Mouse (Mus musculus): Measurements from ENCODE around the gene Eef1akmt3. TPM values are rescaled to one million over a fixed set of nuclear protein-coding genes. Genes with fewer than 3 reads are reported as not detected.

Gene Eef1akmt3
- polyA plus RNA-seq, 1 experiment from 2014 or later = 0.13 TPM

DNA sequence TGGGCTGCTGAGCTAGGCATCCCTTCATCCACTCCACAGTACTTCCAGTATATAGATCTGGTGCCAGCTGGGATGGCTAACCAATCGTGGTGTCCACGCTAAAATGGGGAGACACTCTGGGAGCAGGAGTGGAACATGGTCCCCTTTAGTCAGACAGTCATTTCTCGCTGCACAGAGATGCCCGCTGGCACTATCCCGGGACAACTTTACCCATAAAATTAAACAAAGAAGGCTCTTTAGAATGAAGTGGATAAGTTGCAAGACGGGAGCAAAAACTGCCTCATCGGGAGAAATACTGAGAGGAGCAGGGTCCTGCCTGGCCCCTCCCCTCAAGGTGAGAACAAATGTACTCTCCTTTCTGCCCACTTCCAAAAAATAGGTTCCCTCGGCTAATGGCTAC lies 17.4 kb upstream of the Eef1akmt3 start:
- Histone ChIP-seq H3K27me3 (ENCODE audit: control insufficient read depth, insufficient read depth, low read length) (no peaks in the 10 kb centered on the region), H3K27ac (peak overlapping the region; percentile 98; the same call in 1 of the 2 replicates), H3K9ac (peak overlapping the region; percentile 96), H3K4me3 (replicated peaks; ENCODE audit: low read length) (peak overlapping the region; percentile 90), H3K36me3 (replicated peaks; ENCODE audit: control insufficient read depth, insufficient read depth) (peaks cover 44% of the 10 kb centered on the region), H3K4me2 (replicated peaks) (peak overlapping the region; percentile 60), H3K4me1 (replicated peaks; ENCODE audit: control insufficient read depth, insufficient read depth, low read length) (peaks cover 26% of the 10 kb centered on the region), H3K9me3 (ENCODE audit: control insufficient read depth, low read length) (no peaks in the 10 kb centered on the region)
- ATAC-seq (ENCODE audit: low FRiP score) (no peak), DNase-seq (ENCODE audit: low spot score) (no peak)
- WGBS = 2% methylated on average over 8 of the region's 8 CpGs

DNA sequence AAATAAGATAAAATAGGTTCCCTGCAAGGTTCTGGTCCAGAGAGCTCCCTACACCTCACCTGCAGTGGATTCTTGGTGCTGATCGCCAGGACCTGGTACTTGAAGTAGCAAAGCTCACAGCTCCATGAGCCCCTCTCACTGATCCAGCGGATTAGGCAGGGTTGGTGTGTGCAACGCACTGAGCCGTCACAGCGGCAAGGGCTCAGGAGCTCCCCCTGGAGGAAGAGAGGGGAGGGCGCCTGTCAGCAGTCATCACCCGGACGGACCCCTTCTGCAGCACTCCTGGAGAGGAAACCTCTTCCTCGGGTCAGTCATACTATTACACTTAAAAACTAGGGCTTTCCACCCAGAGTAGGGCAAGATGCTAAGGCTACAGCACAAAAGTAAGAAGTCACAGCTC lies 16.8 kb upstream of the Eef1akmt3 start:
- 1% methylated on average over 9 of the region's 9 CpGs for WGBS
- DNase-seq (ENCODE audit: low spot score) (peak; percentile 82), ATAC-seq (ENCODE audit: low FRiP score) (peak; percentile 13; the same call in 1 of the 2 replicates)
- Histone ChIP-seq H3K27me3 (ENCODE audit: control insufficient read depth, insufficient read depth, low read length) (no peaks in the 10 kb centered on the region), H3K36me3 (replicated peaks; ENCODE audit: control insufficient read depth, insufficient read depth) (peaks cover 49% of the 10 kb centered on the region), H3K9ac (peak overlapping the region; percentile 96), H3K4me3 (replicated peaks; ENCODE audit: low read length) (peak overlapping the region; percentile 90), H3K4me2 (replicated peaks) (peak overlapping the region; percentile 60), H3K9me3 (ENCODE audit: control insufficient read depth, low read length) (no peaks in the 10 kb centered on the region), H3K27ac (no peak overlapping the region), H3K4me1 (replicated peaks; ENCODE audit: control insufficient read depth, insufficient read depth, low read length) (peaks cover 26% of the 10 kb centered on the region)

DNA sequence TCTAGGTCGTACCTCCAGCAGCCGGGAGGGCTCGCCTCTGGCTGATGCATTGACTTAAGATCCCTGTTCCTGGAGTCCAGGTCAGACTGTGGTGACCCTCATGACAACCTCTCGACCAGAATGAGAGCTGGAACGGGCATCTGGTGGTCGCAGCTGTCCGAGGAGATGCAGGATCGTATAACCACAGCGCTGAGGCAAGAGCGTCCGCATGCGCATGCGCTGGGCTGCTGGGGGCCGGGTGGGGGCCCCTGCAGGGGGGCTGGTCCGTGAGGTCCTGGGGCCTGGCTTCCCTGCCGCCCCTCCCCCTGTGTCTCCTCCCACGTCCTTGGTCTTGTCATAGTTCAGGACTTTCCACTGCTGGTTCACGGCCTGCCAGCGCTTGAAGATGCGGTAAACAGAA lies 15.2 kb upstream of the Eef1akmt3 start:
- DNase-seq (ENCODE audit: low spot score) (no peak), ATAC-seq (ENCODE audit: low FRiP score) (no peak)
- H3K36me3 ChIP-seq (replicated peaks; ENCODE audit: control insufficient read depth, insufficient read depth) = peaks cover 52% of the 10 kb centered on the region
- 91% methylated on average over 20 of the region's 20 CpGs for WGBS
- H3K4me2 ChIP-seq (replicated peaks) = no peak overlapping the region
- no peak overlapping the region for H3K4me3 ChIP-seq (replicated peaks; ENCODE audit: low read length)
- H3K9ac ChIP-seq = no peak overlapping the region
- no peaks in the 10 kb centered on the region for H3K9me3 ChIP-seq (ENCODE audit: control insufficient read depth, low read length)
- peaks cover 18% of the 10 kb centered on the region for H3K4me1 ChIP-seq (replicated peaks; ENCODE audit: control insufficient read depth, insufficient read depth, low read length)
- peaks cover 12% of the 10 kb centered on the region for H3K27me3 ChIP-seq (ENCODE audit: control insufficient read depth, insufficient read depth, low read length)
- H3K27ac ChIP-seq = no peak overlapping the region

DNA sequence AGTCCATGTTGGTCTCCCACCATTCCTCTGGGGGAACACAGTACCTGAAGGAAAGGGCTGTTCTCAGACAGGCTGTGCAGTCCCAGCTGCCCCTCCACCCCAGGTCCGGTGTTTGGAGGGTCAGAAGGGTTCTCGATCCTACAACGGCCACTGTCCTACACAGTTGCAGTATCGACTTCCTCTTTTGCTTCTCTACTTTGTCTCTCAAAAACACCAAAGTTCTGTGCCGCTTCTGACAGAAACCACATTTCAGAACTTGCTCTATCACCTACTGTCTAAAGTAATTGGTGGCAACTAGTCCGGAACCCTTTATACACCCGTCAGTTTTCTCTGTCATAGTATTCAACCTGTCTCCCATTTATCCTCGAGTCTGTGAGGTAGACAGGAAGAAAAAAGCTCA lies 14.1 kb upstream of the Eef1akmt3 start:
- DNase-seq (ENCODE audit: low spot score) (no peak), ATAC-seq (ENCODE audit: low FRiP score) (no peak)
- H3K27ac ChIP-seq = no peak overlapping the region
- no peak overlapping the region for H3K4me2 ChIP-seq (replicated peaks)
- no peak overlapping the region for H3K4me3 ChIP-seq (replicated peaks; ENCODE audit: low read length)
- peaks cover 22% of the 10 kb centered on the region for H3K27me3 ChIP-seq (ENCODE audit: control insufficient read depth, insufficient read depth, low read length)
- WGBS = 91% methylated on average over 8 of the region's 8 CpGs
- no peaks in the 10 kb centered on the region for H3K9me3 ChIP-seq (ENCODE audit: control insufficient read depth, low read length)
- H3K4me1 ChIP-seq (replicated peaks; ENCODE audit: control insufficient read depth, insufficient read depth, low read length) = peaks cover 11% of the 10 kb centered on the region
- no peak overlapping the region for H3K9ac ChIP-seq
- peaks cover 52% of the 10 kb centered on the region for H3K36me3 ChIP-seq (replicated peaks; ENCODE audit: control insufficient read depth, insufficient read depth)

DNA sequence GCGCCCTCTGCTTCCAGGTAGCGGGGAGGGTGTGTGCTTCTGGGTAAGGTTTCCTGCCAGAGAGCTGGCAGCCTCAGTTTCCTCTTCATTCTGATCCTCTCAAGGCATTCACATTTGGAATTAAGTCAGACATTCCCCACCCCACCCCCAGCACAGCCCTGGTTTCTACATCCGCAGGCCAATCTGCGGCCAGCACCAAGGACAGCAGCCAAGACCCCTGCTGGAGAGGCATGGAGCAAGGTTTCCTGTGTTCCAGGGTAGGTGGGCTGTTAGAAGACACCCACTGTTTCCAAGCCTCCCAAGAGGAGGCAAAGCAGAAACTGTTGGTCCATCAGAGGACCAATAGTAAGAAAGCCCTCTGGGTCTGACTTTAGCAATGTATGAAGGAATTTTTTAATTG lies 13.3 kb upstream of the Eef1akmt3 start:
- H3K27ac ChIP-seq = no peak overlapping the region
- ATAC-seq (ENCODE audit: low FRiP score) (no peak), DNase-seq (ENCODE audit: low spot score) (no peak)
- no peaks in the 10 kb centered on the region for H3K9me3 ChIP-seq (ENCODE audit: control insufficient read depth, low read length)
- no peak overlapping the region for H3K9ac ChIP-seq
- H3K4me1 ChIP-seq (replicated peaks; ENCODE audit: control insufficient read depth, insufficient read depth, low read length) = peaks cover 11% of the 10 kb centered on the region
- peaks cover 30% of the 10 kb centered on the region for H3K27me3 ChIP-seq (ENCODE audit: control insufficient read depth, insufficient read depth, low read length)
- no peak overlapping the region for H3K4me2 ChIP-seq (replicated peaks)
- H3K4me3 ChIP-seq (replicated peaks; ENCODE audit: low read length) = no peak overlapping the region
- 74% methylated on average over 4 of the region's 4 CpGs for WGBS
- H3K36me3 ChIP-seq (replicated peaks; ENCODE audit: control insufficient read depth, insufficient read depth) = peaks cover 52% of the 10 kb centered on the region

DNA sequence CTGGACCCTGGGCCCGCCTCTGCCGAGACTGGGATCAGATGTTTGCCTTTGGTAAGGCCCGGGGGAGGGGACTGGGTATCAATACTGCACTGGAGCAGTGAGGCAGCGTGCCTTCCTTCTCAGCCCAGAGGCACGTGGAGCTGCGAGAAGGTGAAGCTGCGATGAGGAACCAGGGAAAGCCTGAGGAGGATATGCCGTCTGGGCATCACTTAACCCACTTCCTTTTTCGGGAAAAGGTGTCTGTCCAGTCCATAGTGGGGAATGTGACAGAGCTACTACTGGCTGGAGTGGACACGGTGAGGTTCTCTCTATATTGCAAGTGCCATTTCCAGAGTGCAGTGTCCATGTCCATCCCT lies 8.8 kb upstream of the Eef1akmt3 start:
- Histone ChIP-seq H3K4me2 (replicated peaks) (no peak overlapping the region), H3K4me3 (replicated peaks; ENCODE audit: low read length) (no peak overlapping the region), H3K4me1 (replicated peaks; ENCODE audit: control insufficient read depth, insufficient read depth, low read length) (no peaks in the 10 kb centered on the region), H3K27me3 (ENCODE audit: control insufficient read depth, insufficient read depth, low read length) (peaks cover 53% of the 10 kb centered on the region), H3K9me3 (ENCODE audit: control insufficient read depth, low read length) (no peaks in the 10 kb centered on the region), H3K36me3 (replicated peaks; ENCODE audit: control insufficient read depth, insufficient read depth) (peaks cover 23% of the 10 kb centered on the region), H3K27ac (no peak overlapping the region), H3K9ac (no peak overlapping the region)
- ATAC-seq (ENCODE audit: low FRiP score) = no peak
- no peak for DNase-seq (ENCODE audit: low spot score)
- WGBS = 23% methylated on average over 10 of the region's 10 CpGs

DNA sequence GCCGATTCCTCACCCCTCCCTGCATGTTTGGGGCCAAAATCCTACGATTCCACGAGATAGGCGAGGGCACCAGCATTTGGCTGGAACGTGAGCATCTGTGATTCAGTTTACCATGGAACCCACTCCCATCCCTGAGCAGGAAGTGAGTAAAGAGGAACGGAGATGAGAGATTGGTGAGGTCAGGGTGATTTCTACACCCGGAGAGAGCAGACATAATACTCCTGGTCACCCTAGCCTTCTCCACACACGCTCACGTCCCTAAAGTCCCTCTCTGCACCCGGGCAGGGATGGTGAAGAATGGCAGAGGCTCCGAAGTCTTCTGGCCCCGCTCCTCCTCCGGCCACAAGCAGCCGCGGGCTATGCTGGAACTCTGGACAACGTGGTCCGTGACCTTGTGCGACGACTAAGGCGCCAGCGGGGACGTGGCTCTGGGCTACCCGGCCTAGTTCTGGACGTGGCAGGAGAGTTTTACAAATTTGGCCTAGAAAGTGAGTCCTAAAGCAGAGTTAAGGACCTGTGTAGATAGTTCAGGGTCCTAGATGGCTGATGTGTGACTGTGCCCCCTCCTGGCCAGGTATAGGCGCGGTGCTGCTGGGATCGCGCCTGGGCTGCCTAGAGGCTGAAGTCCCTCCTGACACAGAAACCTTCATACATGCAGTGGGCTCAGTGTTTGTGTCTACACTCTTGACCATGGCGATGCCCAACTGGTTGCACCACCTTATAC lies 8.2 kb upstream of the Eef1akmt3 start:
- ATAC-seq (ENCODE audit: low FRiP score) (no peak), DNase-seq (ENCODE audit: low spot score) (no peak)
- no peaks in the 10 kb centered on the region for H3K9me3 ChIP-seq (ENCODE audit: control insufficient read depth, low read length)
- 4% methylated on average over 29 of the region's 29 CpGs for WGBS
- H3K9ac ChIP-seq = no peak overlapping the region
- H3K27me3 ChIP-seq (ENCODE audit: control insufficient read depth, insufficient read depth, low read length) = peaks cover 53% of the 10 kb centered on the region
- peaks cover 23% of the 10 kb centered on the region for H3K36me3 ChIP-seq (replicated peaks; ENCODE audit: control insufficient read depth, insufficient read depth)
- H3K27ac ChIP-seq = no peak overlapping the region
- no peaks in the 10 kb centered on the region for H3K4me1 ChIP-seq (replicated peaks; ENCODE audit: control insufficient read depth, insufficient read depth, low read length)
- H3K4me2 ChIP-seq (replicated peaks) = no peak overlapping the region
- peak overlapping the region; percentile 11; the same call in 1 of the 2 replicates for H3K4me3 ChIP-seq (replicated peaks; ENCODE audit: low read length)

DNA sequence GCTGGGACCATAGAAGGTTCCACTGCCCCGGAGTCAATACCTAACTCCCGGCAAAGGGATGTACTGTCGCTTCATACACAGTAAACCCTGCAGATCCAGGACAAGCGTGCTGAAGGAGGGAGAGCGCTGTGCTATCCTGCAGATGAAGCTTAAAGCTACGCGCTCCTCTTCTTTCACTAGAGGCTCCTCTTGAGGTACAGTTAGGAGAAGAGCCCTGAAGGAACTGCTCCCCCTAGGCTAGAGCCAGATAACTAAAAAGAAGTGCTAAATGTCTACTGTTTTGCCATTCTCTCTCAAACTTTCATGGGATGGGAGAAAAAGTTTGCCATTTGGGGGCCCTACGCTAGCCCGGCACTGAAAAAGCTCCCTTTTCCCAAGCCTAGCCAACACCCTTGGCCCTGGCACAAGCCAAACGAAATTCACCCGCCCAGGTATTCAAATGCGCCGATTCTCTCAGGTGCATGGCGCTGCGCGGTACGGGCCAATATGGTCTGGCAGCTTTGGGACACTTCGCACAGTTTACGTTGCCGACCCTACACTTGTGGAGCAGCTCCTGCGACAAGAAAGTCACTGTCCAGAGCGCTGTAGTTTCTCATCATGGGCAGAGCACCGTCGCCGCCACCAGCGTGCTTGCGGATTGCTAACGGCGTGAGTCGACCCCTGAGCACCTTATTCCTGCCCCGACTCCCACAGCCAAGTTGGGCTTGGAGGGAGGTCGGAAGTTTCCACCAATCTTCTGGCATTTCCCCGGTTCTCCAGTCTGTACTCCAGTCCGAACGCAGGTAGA lies 7.5 kb upstream of the Eef1akmt3 start:
- DNase-seq (ENCODE audit: low spot score) (no peak), ATAC-seq (ENCODE audit: low FRiP score) (no peak)
- no peaks in the 10 kb centered on the region for H3K4me1 ChIP-seq (replicated peaks; ENCODE audit: control insufficient read depth, insufficient read depth, low read length)
- no peaks in the 10 kb centered on the region for H3K9me3 ChIP-seq (ENCODE audit: control insufficient read depth, low read length)
- WGBS = 4% methylated on average over 35 of the region's 35 CpGs
- H3K4me3 ChIP-seq (replicated peaks; ENCODE audit: low read length) = peak overlapping the region; percentile 11; the same call in 1 of the 2 replicates
- no peak overlapping the region for H3K27ac ChIP-seq
- H3K4me2 ChIP-seq (replicated peaks) = no peak overlapping the region
- H3K9ac ChIP-seq = no peak overlapping the region
- H3K27me3 ChIP-seq (ENCODE audit: control insufficient read depth, insufficient read depth, low read length) = peaks cover 53% of the 10 kb centered on the region
- peaks cover 15% of the 10 kb centered on the region for H3K36me3 ChIP-seq (replicated peaks; ENCODE audit: control insufficient read depth, insufficient read depth)

DNA sequence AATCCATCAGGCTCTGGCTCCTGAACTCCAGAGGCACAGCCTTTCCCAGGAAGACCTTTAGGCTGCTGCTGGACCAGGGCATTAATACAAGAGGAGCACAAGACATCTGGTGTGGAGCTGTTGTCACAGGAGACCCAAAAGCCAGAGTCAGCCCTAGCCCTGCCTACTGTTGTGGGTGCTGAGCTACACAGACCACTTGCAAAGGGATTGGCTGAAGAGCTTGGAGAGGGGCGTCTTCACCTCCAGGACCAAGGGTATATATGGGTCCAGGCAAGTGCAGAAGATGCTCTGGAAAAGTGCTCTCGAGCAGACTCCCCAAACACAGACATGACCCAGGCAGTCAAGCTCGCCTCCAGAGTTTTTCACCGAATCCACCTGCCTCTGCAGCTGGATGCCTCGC lies 6.6 kb upstream of the Eef1akmt3 start, which contains the start of gene Cyp27b1:
Gene Cyp27b1 (plus strand): TSS at position 297 of the 400 bp plus-strand sequence.
- H3K4me1 ChIP-seq (replicated peaks; ENCODE audit: control insufficient read depth, insufficient read depth, low read length) = no peaks in the 10 kb centered on the region
- WGBS = 37% methylated on average over 5 of the region's 5 CpGs
- no peak within 1 kb of the TSS for H3K9ac ChIP-seq
- DNase-seq (ENCODE audit: low spot score) = no peak
- no peak within 1 kb of the TSS for H3K4me2 ChIP-seq (replicated peaks)
- H3K9me3 ChIP-seq (ENCODE audit: control insufficient read depth, low read length) = no peaks in the 10 kb centered on the region
- H3K27me3 ChIP-seq (ENCODE audit: control insufficient read depth, insufficient read depth, low read length) = peaks cover 53% of the 10 kb centered on the region
- peaks cover 7% of the 10 kb centered on the region for H3K36me3 ChIP-seq (replicated peaks; ENCODE audit: control insufficient read depth, insufficient read depth)
- peak within 1 kb of the TSS; percentile 11; the same call in 1 of the 2 replicates for H3K4me3 ChIP-seq (replicated peaks; ENCODE audit: low read length)
- H3K27ac ChIP-seq = no peak within 1 kb of the TSS
- ATAC-seq (ENCODE audit: low FRiP score) = no peak

All from hindbrain, embryonic 14.5 days (tissue).